Mouse (Mus musculus): ENCODE results near the gene Tiam1. TPM values are rescaled to one million over a fixed set of nuclear protein-coding genes. Genes with fewer than 3 reads are reported as not detected.

The Tiam1 gene
- polyA plus RNA-seq, 1 experiment = 10.1 TPM

DNA sequence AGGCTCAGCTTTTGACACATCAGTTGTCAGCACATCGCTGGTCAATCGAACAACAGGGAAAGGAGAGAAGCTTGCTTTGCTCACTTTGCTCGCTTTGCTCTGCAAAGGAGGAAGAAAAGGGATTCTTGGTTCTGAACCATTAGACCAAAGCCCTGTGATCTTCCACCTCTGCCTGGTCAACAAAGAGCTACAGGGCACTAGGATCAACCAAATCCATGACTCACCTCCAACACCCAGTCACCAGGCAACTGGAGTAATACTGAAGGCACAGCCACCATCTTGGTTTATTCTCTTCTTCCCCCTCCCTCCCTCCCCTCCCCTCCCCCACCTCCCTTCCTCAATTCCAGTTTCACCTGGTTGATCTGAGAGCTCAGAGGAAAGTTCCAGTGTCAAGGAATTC is 45.8 kb downstream of the Tiam1 start:
- no peaks in the 10 kb centered on the region for H3K27me3 ChIP-seq (replicated peaks)
- H3K36me3 ChIP-seq (replicated peaks; ENCODE audit: low read length) = peaks cover 5% of the 10 kb centered on the region
- H3K4me1 ChIP-seq = peaks cover 64% of the 10 kb centered on the region
- H3K4me3 ChIP-seq (replicated peaks) = no peak overlapping the region
- no peaks in the 10 kb centered on the region for H3K9me3 ChIP-seq
- TF ChIP-seq FLI1 (IDR thresholded peaks at IDR 0.05; ENCODE audit: low read length) (no peak), GATA1 (IDR thresholded peaks at IDR 0.05; ENCODE audit: borderline replicate concordance, low read length) (no peak)

DNA sequence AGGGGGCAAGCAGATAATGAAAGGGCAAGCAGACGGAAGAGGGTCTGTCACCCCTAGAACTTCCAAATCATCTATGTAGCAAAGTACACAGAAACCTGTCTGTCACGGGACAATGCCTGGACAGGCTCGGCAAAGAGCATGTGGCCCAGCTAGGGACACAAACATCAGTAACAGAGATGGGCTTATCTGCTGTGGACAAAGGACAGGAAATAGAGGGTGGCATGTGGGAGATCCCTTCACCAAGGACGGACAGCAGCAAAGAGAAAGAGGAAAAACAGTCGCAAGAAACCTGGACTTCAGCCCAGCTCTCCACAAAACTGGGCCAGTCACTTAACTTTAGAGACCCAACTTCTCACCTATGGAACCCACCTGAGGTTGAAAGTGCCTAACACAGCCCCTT is 47.6 kb downstream of the Tiam1 start:
- H3K27me3 ChIP-seq (replicated peaks) = no peaks in the 10 kb centered on the region
- peaks cover 74% of the 10 kb centered on the region for H3K4me1 ChIP-seq
- no peaks in the 10 kb centered on the region for H3K9me3 ChIP-seq
- H3K4me3 ChIP-seq (replicated peaks) = peak overlapping the region; percentile 54
- TF ChIP-seq FLI1 (IDR thresholded peaks at IDR 0.05; ENCODE audit: low read length) (no peak), GATA1 (IDR thresholded peaks at IDR 0.05; ENCODE audit: borderline replicate concordance, low read length) (no peak)
- H3K36me3 ChIP-seq (replicated peaks; ENCODE audit: low read length) = peaks cover 4% of the 10 kb centered on the region

DNA sequence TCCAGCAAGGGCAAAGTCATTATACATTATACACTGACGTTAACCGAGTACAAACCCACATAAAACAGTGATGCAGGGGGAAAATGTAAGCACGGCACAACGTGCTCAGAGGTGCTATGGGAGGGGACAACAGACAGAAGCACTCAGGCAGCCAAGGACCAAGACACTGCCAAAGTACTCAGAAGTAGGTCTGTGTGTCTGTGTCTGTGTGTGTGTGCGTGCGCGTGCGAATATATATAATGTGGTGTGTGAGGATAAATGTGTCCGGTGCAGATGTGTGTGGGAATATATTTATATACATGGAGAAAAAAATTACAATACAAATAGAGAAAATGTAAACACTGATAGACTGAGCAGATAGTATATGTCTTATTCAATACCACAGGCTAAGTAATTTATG is 50.6 kb downstream of the Tiam1 start:
- Histone ChIP-seq H3K4me1 (peaks cover 77% of the 10 kb centered on the region), H3K9me3 (no peaks in the 10 kb centered on the region), H3K4me3 (replicated peaks) (no peak overlapping the region), H3K27me3 (replicated peaks) (no peaks in the 10 kb centered on the region), H3K36me3 (replicated peaks; ENCODE audit: low read length) (peaks cover 9% of the 10 kb centered on the region)
- no peak for TF ChIP-seq GATA1 (IDR thresholded peaks at IDR 0.05; ENCODE audit: borderline replicate concordance, low read length)
- TF ChIP-seq FLI1 (IDR thresholded peaks at IDR 0.05; ENCODE audit: low read length) = no peak

DNA sequence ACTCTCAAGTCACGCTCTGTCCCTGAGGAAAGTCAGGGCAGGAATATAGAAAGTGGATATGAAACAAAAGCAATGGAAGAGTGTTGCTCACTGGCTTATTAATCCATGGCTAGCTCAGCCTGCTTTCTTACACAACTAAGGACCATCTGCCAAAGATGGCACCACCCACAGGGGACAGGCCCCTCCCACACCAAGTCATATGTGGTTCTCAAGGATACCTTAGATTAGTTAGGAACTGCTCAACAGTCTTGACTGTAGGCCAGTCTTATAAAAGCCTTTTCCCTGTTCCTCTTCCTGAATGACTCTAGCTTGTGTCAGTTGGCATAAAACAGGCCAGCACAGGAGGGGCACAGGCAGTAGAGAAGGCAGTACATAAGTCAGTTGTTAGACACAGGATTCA is 51.7 kb downstream of the Tiam1 start:
- Histone ChIP-seq H3K4me3 (replicated peaks) (no peak overlapping the region), H3K4me1 (peaks cover 74% of the 10 kb centered on the region), H3K9me3 (no peaks in the 10 kb centered on the region), H3K27me3 (replicated peaks) (no peaks in the 10 kb centered on the region), H3K36me3 (replicated peaks; ENCODE audit: low read length) (peaks cover 12% of the 10 kb centered on the region)
- TF ChIP-seq GATA1 (IDR thresholded peaks at IDR 0.05; ENCODE audit: borderline replicate concordance, low read length) = no peak
- TF ChIP-seq FLI1 (IDR thresholded peaks at IDR 0.05; ENCODE audit: low read length) = no peak

DNA sequence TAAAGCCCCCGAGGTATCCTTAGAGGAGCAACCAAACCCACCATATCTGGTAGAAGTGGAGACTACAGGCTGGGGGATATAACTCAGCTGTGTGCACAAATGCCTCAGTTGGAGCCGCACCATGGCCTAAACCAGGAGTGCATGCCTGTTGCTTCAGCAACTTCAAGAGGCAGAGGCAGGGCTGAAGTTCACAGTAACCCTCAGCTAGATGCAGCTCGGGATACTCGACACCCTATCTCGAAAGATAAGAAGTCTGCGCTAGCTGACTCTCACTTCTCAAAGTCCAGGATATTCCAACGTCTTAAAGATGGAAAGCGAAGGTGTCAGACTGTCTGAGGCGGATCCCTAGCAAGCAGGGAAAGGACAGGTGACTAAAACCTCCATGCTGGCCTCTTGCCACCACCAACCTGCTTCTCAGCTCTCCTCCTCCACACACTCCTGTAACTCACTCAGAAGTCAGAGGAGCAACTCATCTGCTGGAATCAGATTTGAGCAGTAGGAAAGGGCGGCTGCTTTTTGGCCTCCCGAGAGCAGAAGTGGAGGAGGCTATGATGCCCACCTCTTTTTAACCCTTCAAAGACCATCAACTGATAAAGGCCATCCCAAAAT is 52.4 kb downstream of the Tiam1 start:
- H3K27me3 ChIP-seq (replicated peaks) = no peaks in the 10 kb centered on the region
- H3K9me3 ChIP-seq = no peaks in the 10 kb centered on the region

DNA sequence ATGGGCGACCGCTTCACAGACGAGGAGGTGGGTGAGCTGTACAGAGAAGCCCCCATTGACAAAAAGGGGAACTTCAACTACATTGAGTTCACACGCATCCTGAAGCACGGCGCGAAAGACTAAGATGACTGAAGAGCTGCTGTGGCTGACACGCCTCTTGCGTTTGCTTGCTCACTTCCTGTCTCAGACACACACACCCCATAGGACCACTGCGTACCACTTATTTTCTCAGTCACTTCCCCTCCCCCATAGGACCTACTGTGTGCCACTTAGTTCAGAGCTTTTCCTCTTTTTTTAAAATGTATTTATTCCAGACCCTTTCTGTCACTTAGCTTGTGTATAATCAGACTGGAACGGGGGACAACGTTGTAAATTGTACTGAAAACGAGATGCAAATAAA is 53.2 kb downstream of the Tiam1 start:
- Histone ChIP-seq H3K27me3 (replicated peaks) (no peaks in the 10 kb centered on the region), H3K36me3 (replicated peaks; ENCODE audit: low read length) (peaks cover 10% of the 10 kb centered on the region), H3K9me3 (no peaks in the 10 kb centered on the region), H3K4me1 (peaks cover 62% of the 10 kb centered on the region), H3K4me3 (replicated peaks) (no peak overlapping the region)
- TF ChIP-seq GATA1 (IDR thresholded peaks at IDR 0.05; ENCODE audit: borderline replicate concordance, low read length) (no peak), FLI1 (IDR thresholded peaks at IDR 0.05; ENCODE audit: low read length) (no peak)

More for the DNA sequence above, 52.4 kb downstream of the Tiam1 start:
- no peak overlapping the region for H3K4me3 ChIP-seq (replicated peaks)
- peaks cover 67% of the 10 kb centered on the region for H3K4me1 ChIP-seq
- no peak for TF ChIP-seq GATA1 (IDR thresholded peaks at IDR 0.05; ENCODE audit: borderline replicate concordance, low read length)
- no peak for TF ChIP-seq FLI1 (IDR thresholded peaks at IDR 0.05; ENCODE audit: low read length)
- peaks cover 10% of the 10 kb centered on the region for H3K36me3 ChIP-seq (replicated peaks; ENCODE audit: low read length)

DNA sequence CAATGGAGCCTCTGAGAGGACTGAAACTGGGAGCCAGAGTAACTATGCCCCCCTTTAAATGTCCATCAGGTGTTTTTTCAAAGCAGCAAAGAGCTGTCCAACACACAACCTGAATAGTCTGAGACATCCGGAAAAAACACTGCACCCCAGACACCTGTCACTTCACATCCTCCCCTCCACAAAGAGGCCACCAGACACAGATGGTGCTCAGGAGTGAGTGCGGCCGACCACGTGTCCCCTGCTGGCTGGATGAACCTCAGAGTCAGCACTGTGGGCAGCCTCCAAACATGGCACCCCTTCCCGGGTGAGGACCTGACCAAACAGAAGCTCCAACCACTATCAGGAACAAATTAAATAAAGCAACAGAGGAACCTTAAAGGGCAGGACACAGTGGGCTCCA is 56.3 kb downstream of the Tiam1 start:
- Histone ChIP-seq H3K36me3 (replicated peaks; ENCODE audit: low read length) (peaks cover 10% of the 10 kb centered on the region), H3K27me3 (replicated peaks) (no peaks in the 10 kb centered on the region), H3K4me1 (peaks cover 60% of the 10 kb centered on the region), H3K9me3 (no peaks in the 10 kb centered on the region), H3K4me3 (replicated peaks) (no peak overlapping the region)
- TF ChIP-seq GATA1 (IDR thresholded peaks at IDR 0.05; ENCODE audit: borderline replicate concordance, low read length) (no peak), FLI1 (IDR thresholded peaks at IDR 0.05; ENCODE audit: low read length) (no peak)

DNA sequence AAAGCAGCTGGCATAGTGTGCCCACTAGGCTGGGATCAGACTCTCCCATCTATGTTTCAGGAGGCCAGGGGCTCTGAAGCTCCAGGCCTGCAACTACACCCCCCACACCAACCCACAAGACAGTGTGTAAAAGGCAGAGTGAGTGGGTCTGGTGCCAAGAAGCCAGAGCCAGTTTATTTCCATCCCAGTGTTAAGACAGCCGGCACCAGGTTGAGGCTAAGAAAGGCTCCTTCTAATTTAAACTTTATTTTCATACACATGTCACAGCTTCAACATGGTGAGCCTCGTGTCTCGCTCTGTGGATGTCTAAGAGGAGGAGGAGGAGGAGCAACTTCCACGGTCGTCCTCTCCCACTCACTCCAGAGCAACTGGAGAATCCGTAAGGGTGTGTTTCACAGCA is 57.5 kb downstream of the Tiam1 start:
- TF ChIP-seq FLI1 (IDR thresholded peaks at IDR 0.05; ENCODE audit: low read length) = no peak
- no peak for TF ChIP-seq GATA1 (IDR thresholded peaks at IDR 0.05; ENCODE audit: borderline replicate concordance, low read length)
- Histone ChIP-seq H3K4me3 (replicated peaks) (no peak overlapping the region), H3K27me3 (replicated peaks) (no peaks in the 10 kb centered on the region), H3K9me3 (no peaks in the 10 kb centered on the region), H3K4me1 (peaks cover 57% of the 10 kb centered on the region), H3K36me3 (replicated peaks; ENCODE audit: low read length) (peaks cover 10% of the 10 kb centered on the region)

DNA sequence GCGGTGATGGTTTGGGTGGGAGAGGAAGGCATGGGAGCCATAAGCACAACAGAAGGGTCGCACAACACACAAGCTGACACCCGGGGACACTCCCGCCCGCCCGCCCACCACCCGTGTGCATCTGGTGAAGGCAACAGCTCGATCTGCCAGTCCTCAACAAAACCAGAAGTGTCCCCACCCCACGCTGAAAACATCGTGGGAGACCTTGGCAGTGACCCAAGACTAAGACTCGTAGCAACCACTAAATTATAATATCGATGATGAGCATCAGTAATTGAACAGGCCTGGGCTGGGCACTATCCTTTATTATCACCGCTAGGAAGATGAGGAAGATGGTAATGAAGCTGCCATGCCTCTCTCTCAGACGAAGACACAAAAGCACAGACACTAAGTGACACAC is 58.0 kb downstream of the Tiam1 start:
- Histone ChIP-seq H3K9me3 (no peaks in the 10 kb centered on the region), H3K36me3 (replicated peaks; ENCODE audit: low read length) (peaks cover 10% of the 10 kb centered on the region), H3K4me1 (peaks cover 57% of the 10 kb centered on the region), H3K27me3 (replicated peaks) (no peaks in the 10 kb centered on the region), H3K4me3 (replicated peaks) (peak overlapping the region; percentile 9)
- TF ChIP-seq GATA1 (IDR thresholded peaks at IDR 0.05; ENCODE audit: borderline replicate concordance, low read length) (no peak), FLI1 (IDR thresholded peaks at IDR 0.05; ENCODE audit: low read length) (no peak)

DNA sequence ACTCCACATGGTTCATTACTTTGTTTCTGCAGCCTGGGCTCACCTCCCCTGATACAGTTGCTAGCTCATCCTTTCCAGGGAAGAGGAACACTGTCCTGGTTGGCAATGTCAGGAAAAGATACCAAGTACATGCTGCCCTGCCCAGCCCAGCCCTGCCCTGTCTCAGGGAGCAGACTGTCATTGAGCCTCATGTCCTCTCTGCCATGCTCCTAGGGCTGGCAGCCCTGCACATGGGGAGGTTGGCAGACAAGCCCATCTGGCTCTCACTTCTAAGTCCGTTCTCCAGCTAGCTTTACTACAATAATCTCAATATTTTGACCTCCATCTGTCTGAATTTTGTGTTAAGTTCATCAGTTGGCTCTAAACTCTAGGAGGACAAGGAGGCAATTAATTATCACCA is 62.4 kb downstream of the Tiam1 start:
- peaks cover 63% of the 10 kb centered on the region for H3K4me1 ChIP-seq
- no peaks in the 10 kb centered on the region for H3K27me3 ChIP-seq (replicated peaks)
- H3K4me3 ChIP-seq (replicated peaks) = peak overlapping the region; percentile 47
- peaks cover 5% of the 10 kb centered on the region for H3K36me3 ChIP-seq (replicated peaks; ENCODE audit: low read length)
- TF ChIP-seq FLI1 (IDR thresholded peaks at IDR 0.05; ENCODE audit: low read length) (no peak), GATA1 (IDR thresholded peaks at IDR 0.05; ENCODE audit: borderline replicate concordance, low read length) (no peak)
- H3K9me3 ChIP-seq = no peaks in the 10 kb centered on the region

Measured in megakaryocyte, embryonic 14.5 days (primary cell).